Mouse (Mus musculus) ovary, adult 10 weeks (tissue): ENCODE data around the gene Dph6. TPM values are rescaled to one million over a fixed set of nuclear protein-coding genes. Genes with fewer than 3 reads are reported as not detected.

Source experiments
- polyA plus RNA-seq: library from polyadenylated mRNA; stranded (reverse); fragments of 350-450 nt; fragmentation: Illumina TruSeq; extraction: RNeasy Lipid Tissue Mini Kit (QIAGEN cat#74804); gene quantifications from one replicate; pipeline ENCODE4 v1.2.3, GENCODE M21; 2014

The Dph6 gene
- 55.4 TPM for polyA plus RNA-seq

DNA sequence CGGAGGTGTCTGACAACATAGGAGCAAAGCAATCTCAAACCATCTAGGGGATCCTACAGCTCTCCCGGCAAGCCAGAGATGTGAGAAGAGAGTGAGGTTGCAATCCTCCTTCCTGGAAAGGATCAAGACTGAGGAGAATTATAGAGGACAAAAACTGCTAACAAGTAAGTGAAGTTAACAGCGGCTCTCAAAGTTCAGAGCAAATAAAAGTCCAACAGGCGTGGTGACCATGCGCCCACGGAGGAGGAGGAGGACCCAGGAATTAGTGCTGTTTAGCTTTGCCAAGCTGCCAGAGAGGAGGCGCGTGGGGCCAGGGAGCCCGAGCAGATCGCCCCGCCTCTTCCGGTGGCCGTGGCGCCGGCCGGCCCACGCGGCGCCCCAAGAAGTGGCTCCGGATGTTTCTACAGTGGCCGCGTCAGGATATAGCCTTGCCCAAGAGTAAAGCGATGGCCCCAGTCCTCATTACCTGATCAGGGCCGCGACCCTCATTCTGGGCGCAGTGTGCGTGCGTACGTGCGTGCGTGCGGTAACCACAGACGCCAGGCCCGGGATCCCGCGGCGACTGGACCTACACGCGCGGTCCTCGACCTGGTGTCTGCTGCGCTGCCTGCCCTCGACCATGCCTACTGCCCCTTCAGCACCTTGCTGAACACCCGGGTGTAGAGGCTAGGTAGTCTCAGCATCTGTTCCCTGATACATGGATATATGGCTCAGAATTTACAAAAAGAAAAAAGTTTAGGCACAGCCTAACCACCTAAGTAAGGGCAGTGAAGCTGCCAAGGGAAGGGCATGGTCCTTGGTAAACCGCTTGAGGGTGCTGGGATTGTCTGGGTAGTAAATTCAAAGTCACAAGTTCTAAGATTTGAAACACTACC lies at the start of gene Dph6:
Dph6 (minus strand) TSS at position 600 of the 875 bp plus-strand sequence.

